Mouse (Mus musculus) cortical plate, adult 2 months (tissue): ENCODE results near the gene Olfr780. TPM values are rescaled to one million over a fixed set of nuclear protein-coding genes. Genes with fewer than 3 reads are reported as not detected.
"Not testable (repeated sequence)": the region's sequence is repeated elsewhere in the genome, so short reads cannot be mapped to it uniquely, and the experiment has no call there.

Source experiments
- H3K27ac ChIP-seq: fragments of 200-500 bp; 2 replicates; pipeline ENCODE4 v1.5.1; 2012; ENCODE audit warnings: low read length, control low read depth, inconsistent platforms; ENCODE audit not compliant: insufficient read depth
- H3K4me1 ChIP-seq: fragments of 200-500 bp; 2 replicates; pipeline ENCODE4 v1.6.1; 2011; ENCODE audit warnings: low read length; ENCODE audit not compliant: control insufficient read depth, insufficient read depth
- H3K4me3 ChIP-seq: fragments of 200-500 bp; 2 replicates; pipeline ENCODE4 v1.5.1; 2011; ENCODE audit warnings: mild to moderate bottlenecking, low read length, control low read depth; ENCODE audit not compliant: insufficient read depth
- CTCF ChIP-seq: fragments of 200-500 bp; IDR thresholded peaks from 2 replicates; pipeline ENCODE4 v1.5.1; 2011; ENCODE audit warnings: mild to moderate bottlenecking, control low read depth, low read length; ENCODE audit not compliant: insufficient read depth; ENCODE audit errors: extremely low read depth
- POLR2A ChIP-seq: fragments of 200-500 bp; IDR thresholded peaks from 2 replicates; pipeline ENCODE4 v1.6.1; 2011; ENCODE audit warnings: mild to moderate bottlenecking, low read length, control low read depth; ENCODE audit not compliant: insufficient read depth; ENCODE audit errors: extremely low read depth
- polyA plus RNA-seq: library from polyadenylated mRNA; depleted of rRNA; stranded (reverse); fragments of >200 nt; gene quantifications from 2 replicates; pipeline ENCODE4 v1.2.3, GENCODE M21; 2012; rRNA removed

Gene Olfr780
- polyA plus RNA-seq, result not detected in 2 replicates

DNA sequence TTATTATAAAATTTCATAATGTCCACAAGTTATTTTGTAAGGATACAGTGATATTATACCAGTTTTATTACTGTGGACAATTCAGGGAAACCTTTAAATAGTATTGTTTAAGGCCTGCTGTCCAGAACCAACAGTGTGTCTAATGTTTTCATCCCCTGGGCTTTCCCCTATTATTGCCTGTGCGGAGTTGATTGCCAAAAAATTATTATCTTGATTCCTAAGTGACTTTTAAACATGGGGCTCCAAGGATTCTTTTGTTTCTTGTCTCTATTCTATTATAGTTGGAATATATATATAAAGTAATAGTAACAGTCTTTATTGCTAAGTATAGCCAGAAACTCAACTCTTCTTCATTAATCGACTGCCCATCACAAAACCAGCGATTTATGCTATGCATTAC is at the start of gene Olfr780:
TSS of gene Olfr780 (plus strand) at position 301 of the 400 bp plus-strand sequence.
- H3K4me3 ChIP-seq, result no peak within 1 kb of the TSS
- TF ChIP-seq CTCF (no peak), POLR2A (no peak)
- H3K27ac ChIP-seq, result no peak within 1 kb of the TSS
- H3K4me1 ChIP-seq, result no peaks in the 10 kb centered on the region

DNA sequence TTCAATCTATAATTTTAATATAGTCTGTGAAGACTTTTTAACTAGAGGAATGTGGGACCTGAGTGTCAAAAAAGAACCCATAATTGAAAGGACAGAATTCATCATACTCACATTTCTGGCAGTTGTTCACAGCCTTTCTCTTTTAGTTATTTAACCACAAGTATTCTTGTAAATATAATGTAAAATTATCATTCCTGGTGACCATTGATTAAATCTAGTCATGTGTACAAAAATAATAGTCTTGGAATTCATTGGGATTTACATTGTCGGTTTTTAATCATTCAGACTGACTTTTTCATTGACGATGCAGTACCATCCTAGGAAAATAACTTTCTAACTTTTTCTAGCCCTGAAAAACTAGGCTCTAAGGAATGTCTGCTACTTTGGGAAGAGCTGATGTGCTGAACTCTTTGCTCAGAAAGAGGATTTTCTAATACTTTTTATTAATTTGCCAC is 46.8 kb upstream of the Olfr780 start, which contains the start of gene Olfr777:
TSS of gene Olfr777 (minus strand) at position 405 of the 455 bp plus-strand sequence.
- Histone ChIP-seq H3K4me1 (no peaks in the 10 kb centered on the region), H3K4me3 (no peak within 1 kb of the TSS), H3K27ac (no peak within 1 kb of the TSS)
- TF ChIP-seq POLR2A (no peak), CTCF (no peak)

DNA sequence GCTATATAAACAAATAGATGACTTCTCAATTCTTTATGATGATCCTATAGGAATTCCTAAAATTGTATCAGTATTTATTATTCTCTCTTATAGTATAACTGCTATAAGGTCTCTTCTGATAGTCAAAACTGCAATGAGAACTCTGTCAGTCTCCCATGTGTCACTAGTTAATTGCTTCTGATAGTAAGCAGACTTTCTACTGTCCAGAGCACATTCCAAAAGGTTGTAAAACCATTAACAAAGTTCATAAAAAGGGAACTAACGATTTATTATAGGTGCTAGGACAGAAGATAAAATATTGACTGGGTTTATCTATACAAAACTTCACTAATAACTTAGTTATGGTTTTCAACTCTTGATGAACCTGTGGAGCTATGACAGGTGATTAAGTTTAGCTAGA is 4.9 kb upstream of the Olfr780 start:
- H3K4me3 ChIP-seq, H3K27ac ChIP-seq, H3K4me1 ChIP-seq: not testable (repeated sequence)

DNA sequence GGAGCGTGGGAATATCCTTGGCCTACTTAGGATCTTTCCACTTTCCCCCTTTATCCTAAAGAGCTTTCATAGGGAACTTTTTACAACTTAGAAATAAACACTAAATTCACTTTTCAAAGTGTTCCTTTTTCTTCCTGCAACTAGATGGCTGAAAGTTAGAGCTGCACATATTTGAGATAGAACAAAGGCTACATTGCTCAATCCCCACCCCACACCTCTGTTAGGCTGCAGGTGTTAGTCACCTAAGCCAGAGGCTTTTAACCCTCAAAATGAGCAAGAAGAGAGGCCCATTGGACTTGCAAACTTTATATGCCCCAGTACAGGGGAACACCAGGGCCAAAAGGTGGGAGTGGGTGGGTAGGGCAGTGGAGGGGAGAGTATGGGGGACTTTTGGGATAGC is 4.4 kb upstream of the Olfr780 start:
- H3K27ac ChIP-seq, H3K4me3 ChIP-seq, H3K4me1 ChIP-seq: not testable (repeated sequence)

DNA sequence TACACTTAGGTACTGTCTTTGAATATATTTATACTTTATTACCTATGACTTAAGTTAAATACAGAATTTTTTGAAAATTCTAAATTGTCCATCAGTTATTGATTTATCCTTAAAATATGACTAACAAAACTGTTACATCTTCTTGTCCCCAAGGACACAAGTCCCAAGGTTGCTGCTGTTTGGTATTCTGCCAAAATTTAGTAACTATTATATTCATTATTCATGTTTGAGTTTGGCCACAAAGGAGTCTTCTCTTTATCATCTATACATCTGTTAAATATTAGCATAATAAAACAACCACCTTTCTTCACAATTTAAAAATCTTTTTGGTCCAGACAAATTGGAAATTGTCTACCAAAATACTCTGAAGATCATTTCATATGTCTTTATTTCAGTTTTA is 10.6 kb downstream of the Olfr780 start, which contains the start of gene Olfr781:
TSS of gene Olfr781 (plus strand) at position 301 of the 400 bp plus-strand sequence.
- Histone ChIP-seq H3K4me1 (no peaks in the 10 kb centered on the region), H3K27ac (no peak within 1 kb of the TSS), H3K4me3 (no peak within 1 kb of the TSS)
- TF ChIP-seq POLR2A, result no peak
- no peak for TF ChIP-seq CTCF

DNA sequence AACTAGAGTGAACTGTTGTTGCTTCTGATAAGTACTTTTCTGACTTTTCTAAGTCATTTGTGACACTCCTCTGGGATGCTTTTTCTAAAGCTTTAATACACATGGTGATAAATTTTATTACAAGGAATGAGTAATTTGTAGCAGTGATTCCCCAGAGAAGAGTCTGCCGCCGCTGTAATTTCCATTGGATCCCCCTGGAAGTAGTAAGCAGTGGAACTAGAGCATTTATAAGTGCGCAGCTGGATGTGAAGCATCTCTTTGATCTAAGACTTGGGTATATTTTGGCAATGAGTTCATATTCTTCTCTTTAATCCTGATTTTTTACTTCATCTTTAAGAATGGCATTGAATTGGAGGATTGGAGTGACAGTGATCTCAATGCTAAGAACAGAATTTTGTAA is 30.6 kb downstream of the Olfr780 start, which contains the start of gene Olfr782:
TSS of gene Olfr782 (plus strand) at position 301 of the 400 bp plus-strand sequence.
- Histone ChIP-seq H3K4me1 (no peaks in the 10 kb centered on the region), H3K27ac (no peak within 1 kb of the TSS), H3K4me3 (no peak within 1 kb of the TSS)
- TF ChIP-seq CTCF, result no peak
- TF ChIP-seq POLR2A, result no peak

DNA sequence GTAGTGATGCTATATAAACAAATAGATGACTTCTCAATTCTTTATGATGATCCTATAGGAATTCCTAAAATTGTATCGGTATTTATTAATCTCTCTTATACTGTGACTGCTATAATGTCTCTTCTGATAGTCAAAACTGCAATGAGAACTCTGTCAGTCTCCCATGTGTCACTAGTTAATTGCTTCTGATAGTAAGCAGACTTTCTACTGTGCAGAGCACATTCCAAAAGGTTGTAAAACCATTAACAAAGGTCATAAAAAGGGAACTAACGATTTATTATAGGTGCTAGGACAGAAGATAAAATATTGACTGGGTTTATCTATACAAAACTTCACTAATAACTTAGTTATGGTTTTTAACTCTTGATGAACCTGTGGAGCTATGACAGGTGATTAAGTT is 34.6 kb downstream of the Olfr780 start:
- not testable (repeated sequence) for H3K4me1 ChIP-seq, H3K27ac ChIP-seq, H3K4me3 ChIP-seq

DNA sequence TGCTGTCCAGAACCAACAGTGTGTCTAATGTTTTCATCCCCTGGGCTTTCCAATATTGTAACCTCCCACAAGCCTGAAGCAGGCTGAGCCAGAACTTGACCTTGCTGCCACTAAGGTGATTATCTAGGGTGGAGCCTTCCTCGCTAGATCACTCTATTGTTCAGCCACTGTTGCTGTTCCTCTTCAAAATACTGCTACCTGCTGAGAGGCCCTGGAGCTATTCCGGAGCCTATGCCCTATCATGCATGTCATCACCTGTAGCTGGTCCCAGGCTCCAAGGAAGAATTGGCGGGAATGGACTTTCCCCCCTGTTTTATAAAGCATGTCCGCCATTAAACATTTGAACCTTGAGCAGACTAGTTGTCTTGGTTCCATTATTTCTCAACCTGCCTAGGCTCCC is 38.6 kb downstream of the Olfr780 start:
- not testable (repeated sequence) for H3K27ac ChIP-seq, H3K4me3 ChIP-seq, H3K4me1 ChIP-seq

DNA sequence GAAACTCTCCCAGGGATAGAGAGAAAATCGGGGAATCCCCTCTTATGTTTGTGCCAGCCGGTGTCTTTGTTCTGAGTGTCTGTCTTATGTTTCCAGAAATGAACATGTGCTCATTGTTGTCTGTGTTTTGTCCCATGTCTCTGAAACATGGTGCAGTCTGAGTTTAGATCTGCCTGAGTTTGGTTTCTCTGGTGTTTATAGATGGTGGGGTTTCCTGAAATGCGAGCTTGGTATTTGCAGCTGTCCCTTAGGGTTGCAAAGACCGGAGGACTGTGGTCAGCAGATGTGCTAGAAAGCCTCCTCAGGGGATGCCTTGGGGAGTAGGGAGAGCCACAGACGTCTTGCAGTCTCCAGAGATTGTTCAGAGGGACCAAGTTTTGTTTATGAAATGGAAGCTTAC is 39.4 kb downstream of the Olfr780 start:
- no peaks in the 10 kb centered on the region for H3K4me1 ChIP-seq
- no peak for TF ChIP-seq CTCF
- TF ChIP-seq POLR2A, result no peak
- H3K4me3 ChIP-seq, result no peak overlapping the region
- no peak overlapping the region for H3K27ac ChIP-seq

Other genes starting within 250 kb of the Olfr780 start
- not detected in 2 replicates for gene Olfr766-ps1, start 249.1 kb upstream of the Olfr780 start, polyA plus RNA-seq
- not detected in 2 replicates for gene Olfr767, start 235.2 kb upstream of the Olfr780 start, polyA plus RNA-seq
- not detected in 2 replicates for gene Olfr768, start 218.7 kb upstream of the Olfr780 start, polyA plus RNA-seq
- gene Olfr769, start 200.3 kb upstream of the Olfr780 start, polyA plus RNA-seq, result not detected in 2 replicates
- gene Olfr770, start 179.1 kb upstream of the Olfr780 start, polyA plus RNA-seq, result not detected in 2 replicates
- not detected in 2 replicates for gene Olfr771, start 153.4 kb upstream of the Olfr780 start, polyA plus RNA-seq
- not detected in 2 replicates for gene Olfr772, start 140.2 kb upstream of the Olfr780 start, polyA plus RNA-seq
- not detected in 2 replicates for gene Olfr773, start 130.7 kb upstream of the Olfr780 start, polyA plus RNA-seq
- not detected in 2 replicates for gene Olfr774, start 81.9 kb upstream of the Olfr780 start, polyA plus RNA-seq
- not detected in 2 replicates for gene Olfr775, start 69.7 kb upstream of the Olfr780 start, polyA plus RNA-seq
- gene Olfr776, start 59.0 kb upstream of the Olfr780 start, polyA plus RNA-seq, result not detected in 2 replicates
- gene Olfr777, start 46.6 kb upstream of the Olfr780 start, polyA plus RNA-seq, result not detected in 2 replicates
- not detected in 2 replicates for gene Olfr781, start 10.7 kb downstream of the Olfr780 start, polyA plus RNA-seq
- gene Olfr782, start 30.7 kb downstream of the Olfr780 start, polyA plus RNA-seq, result not detected in 2 replicates
- gene Olfr784, start 66.0 kb downstream of the Olfr780 start, polyA plus RNA-seq, result 0.21 and 0.31 TPM in 2 replicates
- gene Olfr785, start 87.3 kb downstream of the Olfr780 start, polyA plus RNA-seq, result not detected in 2 replicates
- gene Olfr786, start 109.2 kb downstream of the Olfr780 start, polyA plus RNA-seq, result not detected in 2 replicates
- not detected in 2 replicates for gene Olfr787, start 143.7 kb downstream of the Olfr780 start, polyA plus RNA-seq
- gene Olfr788, start 152.9 kb downstream of the Olfr780 start, polyA plus RNA-seq, result not detected in 2 replicates
- not detected in 2 replicates for gene Olfr789, start 166.6 kb downstream of the Olfr780 start, polyA plus RNA-seq
- gene Olfr790, start 180.4 kb downstream of the Olfr780 start, polyA plus RNA-seq, result not detected in 2 replicates
- gene Olfr791, start 203.7 kb downstream of the Olfr780 start, polyA plus RNA-seq, result not detected in 2 replicates
- gene Olfr792, start 221.0 kb downstream of the Olfr780 start, polyA plus RNA-seq, result not detected in 2 replicates
- not detected in 2 replicates for gene Olfr794, start 249.5 kb downstream of the Olfr780 start, polyA plus RNA-seq